Mouse (Mus musculus) heart, embryonic 16.5 days (tissue): ENCODE data around the gene Tmem39b. TPM values are rescaled to one million over a fixed set of nuclear protein-coding genes. Genes with fewer than 3 reads are reported as not detected.
A peak's percentile ranks its signal among the peaks of the same experiment; 100 is the strongest.

ENCODE experiments used
- ATAC-seq: fragments of 200-750 bp; cut with Nextera tagmentation; replicated peaks from 2 replicates; pipeline ENCODE4 v1.8.0; 2017; ENCODE audit warnings: moderate number of reproducible peaks; ENCODE audit not compliant: insufficient read depth, low FRiP score; ENCODE audit errors: extremely low read depth
- H3K27ac ChIP-seq: fragments of 300-500 bp; sonication (generic); 2 replicates; pipeline ENCODE4 v1.5.1; 2014; ENCODE audit warnings: mild to moderate bottlenecking, low read length, control low read depth, moderate library complexity
- H3K27me3 ChIP-seq: fragments of 300-500 bp; sonication (generic); 2 replicates; pipeline ENCODE4 v1.6.1; 2014; ENCODE audit warnings: low read length, mixed read lengths; ENCODE audit not compliant: control insufficient read depth, insufficient read depth
- H3K36me3 ChIP-seq: fragments of 300-500 bp; sonication (generic); 2 replicates; pipeline ENCODE4 v1.6.1; 2014; ENCODE audit not compliant: control insufficient read depth, insufficient read depth
- H3K4me1 ChIP-seq: fragments of 300-500 bp; sonication (generic); 2 replicates; pipeline ENCODE4 v1.6.1; 2014; ENCODE audit warnings: low read length, mixed read lengths; ENCODE audit not compliant: control insufficient read depth, insufficient read depth
- H3K4me2 ChIP-seq: fragments of 300-500 bp; sonication (generic); 2 replicates; pipeline ENCODE4 v1.6.1; 2014; ENCODE audit warnings: low read depth, mild to moderate bottlenecking, control low read depth, low read length
- H3K4me3 ChIP-seq: fragments of 300-500 bp; sonication (generic); 2 replicates; pipeline ENCODE4 v1.5.1; 2014; ENCODE audit warnings: mild to moderate bottlenecking, control low read depth, low read length
- H3K9ac ChIP-seq: fragments of 300-500 bp; sonication (generic); 2 replicates; pipeline ENCODE4 v1.6.1; 2014; ENCODE audit warnings: low read length, control low read depth
- H3K9me3 ChIP-seq: fragments of 300-500 bp; sonication (generic); replicated peaks from 2 replicates; pipeline ENCODE4 v1.6.1; 2016; ENCODE audit warnings: low read length; ENCODE audit not compliant: control insufficient read depth
- WGBS: fragments of 180-500 bp; shearing (Covaris S2); extraction: QIAGEN DNeasy Blood & Tissue Kit; methylation state at CpG from one replicate; pipeline ENCODE4 v1.1.7; 2014; 5-methylcytosine and 5-hydroxymethylcytosine counted together
- polyA plus RNA-seq: library from polyadenylated mRNA; unstranded; fragments of >200 nt; fragmentation: Nextera tagmentation; extraction: Ambion mirVana; gene quantifications from 2 replicates; pipeline ENCODE4 v1.2.1, GENCODE M21; 2015

The Tmem39b gene
- polyA plus RNA-seq = 6.2 and 6.6 TPM in 2 replicates

DNA sequence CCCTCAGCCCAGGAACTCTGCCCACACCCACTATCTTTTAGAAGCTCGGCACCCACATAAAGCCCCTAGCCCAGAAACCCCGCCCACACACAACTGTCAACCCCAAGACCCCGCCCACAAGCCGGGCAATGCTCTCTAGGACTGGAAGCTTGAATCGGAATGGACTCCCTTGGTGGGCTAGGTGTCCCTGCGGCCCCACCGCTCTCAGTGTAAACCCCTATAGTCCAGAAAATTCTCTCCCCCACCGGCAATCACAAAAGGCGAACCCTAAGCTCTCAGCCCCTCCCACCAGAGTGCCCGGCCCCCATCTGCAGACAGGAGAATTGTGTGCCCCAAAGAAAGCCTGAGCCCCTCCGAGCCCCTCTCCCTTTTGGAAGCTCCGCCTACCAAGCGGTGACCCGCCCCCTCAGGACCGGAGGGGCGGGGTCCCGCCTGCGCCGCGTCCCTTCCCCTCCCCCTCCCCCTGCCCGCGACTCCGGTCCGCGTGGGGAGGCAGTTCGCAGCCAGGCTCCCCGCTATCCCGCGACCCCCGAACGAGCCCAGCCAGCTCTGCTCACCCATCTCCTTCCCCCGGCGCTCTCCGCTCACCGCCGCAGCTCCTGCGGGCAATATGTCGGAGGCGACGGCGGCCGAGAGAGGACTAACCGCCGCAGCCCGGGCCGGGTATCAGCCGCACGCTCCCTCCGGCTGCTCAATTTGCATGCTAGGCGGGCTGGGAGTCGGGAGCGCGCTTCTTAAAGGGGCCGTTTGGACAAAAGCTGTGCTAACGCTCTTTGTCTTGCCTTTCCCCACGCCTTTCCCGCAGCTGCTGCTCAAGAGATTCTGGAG, at the start of gene Tmem39b:
Gene Tmem39b, minus strand, starts transcription at position 681 of the 828 bp plus-strand sequence.
- Histone ChIP-seq H3K4me2 (peak within 1 kb of the TSS; percentile 90), H3K4me1 (peaks cover 16% of the 10 kb centered on the region), H3K9me3 (no peaks in the 10 kb centered on the region), H3K4me3 (peak within 1 kb of the TSS; percentile 91), H3K36me3 (peaks cover 13% of the 10 kb centered on the region), H3K27ac (peak within 1 kb of the TSS; percentile 76), H3K9ac (peak within 1 kb of the TSS; percentile 86), H3K27me3 (no peaks in the 10 kb centered on the region)
- ATAC-seq = peak; percentile 89
- under 1% methylated on average over 57 of the region's 57 CpGs for whole genome bisulfite sequencing

DNA sequence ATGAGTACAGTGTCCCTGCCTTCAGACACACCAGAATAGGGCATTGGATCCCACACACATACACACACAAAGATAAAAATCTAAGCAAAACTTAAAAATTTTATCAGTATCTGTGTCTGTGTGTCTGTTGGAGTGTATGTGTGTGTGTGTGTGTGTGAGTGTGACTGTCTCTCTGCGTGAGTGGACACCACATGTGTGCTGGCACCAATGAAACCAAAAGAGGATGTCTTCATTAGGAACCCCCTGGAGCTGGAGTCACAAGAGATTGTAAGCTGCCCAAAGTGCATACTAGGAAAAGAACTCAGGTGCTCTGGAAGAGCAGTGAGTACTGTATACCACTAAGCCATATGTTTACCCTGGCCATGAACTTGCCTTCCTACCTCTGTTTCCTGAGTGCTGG, 49.5 kb upstream of the Tmem39b start:
- H3K4me3 ChIP-seq = no peak overlapping the region
- no peak overlapping the region for H3K9ac ChIP-seq
- no peaks in the 10 kb centered on the region for H3K9me3 ChIP-seq

DNA sequence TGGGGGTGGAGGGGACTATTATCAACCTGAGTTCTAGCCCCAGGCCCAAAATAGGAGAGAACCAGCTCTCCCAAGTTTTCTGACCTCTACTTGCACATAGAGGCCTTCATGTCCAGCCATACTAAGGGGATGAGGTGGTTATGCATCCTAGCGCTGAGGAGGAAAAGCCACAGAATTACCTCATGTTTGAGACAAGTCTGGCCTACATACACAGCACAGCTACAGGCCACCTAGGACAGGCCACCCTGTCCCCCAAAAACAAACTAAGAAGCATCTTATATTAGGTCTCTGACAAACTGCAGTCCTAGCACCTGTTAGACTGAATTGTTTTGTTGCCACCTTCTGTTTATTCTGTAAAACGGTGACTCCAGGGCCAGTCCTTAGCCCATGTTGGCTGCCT, 46.9 kb upstream of the Tmem39b start:
- Histone ChIP-seq H3K4me1 (peaks cover 17% of the 10 kb centered on the region), H3K9ac (peak overlapping the region; percentile 78), H3K9me3 (no peaks in the 10 kb centered on the region), H3K27me3 (no peaks in the 10 kb centered on the region), H3K27ac (peak overlapping the region; percentile 95), H3K4me3 (peak overlapping the region; percentile 100; the same call in 1 of the 2 replicates), H3K36me3 (no peaks in the 10 kb centered on the region), H3K4me2 (peak overlapping the region; percentile 69)
- no peak for ATAC-seq
- 42% methylated on average over 2 of the region's 2 CpGs for WGBS

More for the DNA sequence above, 49.5 kb upstream of the Tmem39b start:
- 78% methylated on average over 1 of the region's 1 CpGs for WGBS
- ATAC-seq = no peak
- Histone ChIP-seq H3K36me3 (no peaks in the 10 kb centered on the region), H3K27me3 (no peaks in the 10 kb centered on the region), H3K4me1 (peaks cover 13% of the 10 kb centered on the region), H3K27ac (no peak overlapping the region), H3K4me2 (no peak overlapping the region)

DNA sequence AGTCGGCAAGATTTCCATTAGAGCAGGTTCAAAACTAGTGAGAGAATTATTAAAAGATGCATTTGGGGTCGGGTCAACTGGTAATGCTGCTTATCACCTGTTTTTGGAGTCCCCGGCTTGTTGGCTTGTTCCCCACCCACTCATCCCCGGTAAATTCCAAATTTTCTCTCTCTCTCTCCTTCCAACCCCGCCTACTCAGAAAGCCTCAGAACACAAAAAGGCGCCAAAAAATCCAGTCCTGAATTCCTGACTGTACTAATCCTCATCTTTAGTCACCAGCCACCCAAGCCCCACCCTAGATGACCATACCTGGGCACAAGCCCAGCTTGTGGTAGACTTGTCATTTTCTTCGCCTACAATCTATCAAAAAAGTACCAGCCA, 46.4 kb upstream of the Tmem39b start:
- no peaks in the 10 kb centered on the region for H3K36me3 ChIP-seq
- ATAC-seq = no peak
- H3K4me2 ChIP-seq = peak overlapping the region; percentile 69
- peak overlapping the region; percentile 100 for H3K4me3 ChIP-seq
- 4% methylated on average over 7 of the region's 7 CpGs for WGBS
- peak overlapping the region; percentile 78 for H3K9ac ChIP-seq
- H3K27me3 ChIP-seq = no peaks in the 10 kb centered on the region
- peaks cover 17% of the 10 kb centered on the region for H3K4me1 ChIP-seq
- peak overlapping the region; percentile 95 for H3K27ac ChIP-seq
- no peaks in the 10 kb centered on the region for H3K9me3 ChIP-seq

- Histone ChIP-seq H3K9ac (peak within 1 kb of the TSS; percentile 100), H3K27ac (peak within 1 kb of the TSS; percentile 97), H3K4me2 (peak within 1 kb of the TSS; percentile 80), H3K4me3 (peak within 1 kb of the TSS; percentile 100), H3K27me3 (no peaks in the 10 kb centered on the region), H3K9me3 (no peaks in the 10 kb centered on the region), H3K4me1 (peaks cover 17% of the 10 kb centered on the region), H3K36me3 (no peaks in the 10 kb centered on the region)
- WGBS = 0% methylated on average over 69 of the region's 76 CpGs
- peak; percentile 94 for ATAC-seq
Observed at GRCm38 (mm10) chr4:129742232-129743009, 45.8 kb upstream of the Tmem39b start, which contains the start of gene Khdrbs1. Khdrbs1 (minus strand) TSS chr4:129742303.

DNA sequence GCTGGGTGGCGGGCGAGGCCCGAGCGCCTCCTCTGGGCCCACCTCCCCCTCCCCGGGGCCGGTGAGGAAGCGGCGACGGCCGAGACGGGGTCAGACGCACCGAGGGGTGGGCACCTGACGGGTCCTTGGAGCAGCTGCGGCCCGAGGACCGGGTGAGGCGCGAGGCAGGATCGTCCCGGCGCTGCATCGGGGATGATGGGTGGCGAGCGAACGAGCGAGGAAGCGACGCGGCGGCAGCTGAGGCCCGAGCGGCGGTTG, 45.3 kb upstream of the Tmem39b start:
- Histone ChIP-seq H3K4me2 (peak overlapping the region; percentile 80; the same call in 1 of the 2 replicates), H3K9ac (peak overlapping the region; percentile 100), H3K27ac (peak overlapping the region; percentile 97), H3K4me3 (peak overlapping the region; percentile 100), H3K9me3 (no peaks in the 10 kb centered on the region), H3K4me1 (peaks cover 20% of the 10 kb centered on the region), H3K36me3 (no peaks in the 10 kb centered on the region), H3K27me3 (no peaks in the 10 kb centered on the region)
- 0% methylated on average over 34 of the region's 34 CpGs for WGBS
- peak; percentile 20 for ATAC-seq

GRCm38 (mm10) chr4:129741251-129741973, 44.8 kb upstream of the Tmem39b start:
- Histone ChIP-seq H3K36me3 (no peaks in the 10 kb centered on the region), H3K9ac (peak overlapping the region; percentile 100), H3K4me3 (peak overlapping the region; percentile 100), H3K27ac (peak overlapping the region; percentile 97), H3K4me2 (peak overlapping the region; percentile 80), H3K27me3 (no peaks in the 10 kb centered on the region), H3K4me1 (peaks cover 21% of the 10 kb centered on the region), H3K9me3 (no peaks in the 10 kb centered on the region)
- WGBS = 1% methylated on average over 62 of the region's 62 CpGs
- ATAC-seq = no peak; the same call in 1 of the 2 replicates

GRCm38 (mm10) chr4:129739111-129739645, 42.5 kb upstream of the Tmem39b start:
- Histone ChIP-seq H3K4me2 (peak overlapping the region; percentile 80; the same call in 1 of the 2 replicates), H3K4me1 (peaks cover 29% of the 10 kb centered on the region), H3K36me3 (no peaks in the 10 kb centered on the region), H3K27ac (no peak overlapping the region), H3K27me3 (no peaks in the 10 kb centered on the region), H3K9ac (no peak overlapping the region), H3K4me3 (no peak overlapping the region), H3K9me3 (no peaks in the 10 kb centered on the region)
- 69% methylated on average over 4 of the region's 4 CpGs for WGBS
- no peak for ATAC-seq
